Mouse (Mus musculus) embryonic facial prominence, embryonic 14.5 days (tissue): Measurements from ENCODE around the gene Itga4. TPM values are rescaled to one million over a fixed set of nuclear protein-coding genes. Genes with fewer than 3 reads are reported as not detected.

Experiments
- ATAC-seq: fragments of 200-750 bp; cut with Nextera tagmentation; 2 replicates; pipeline ENCODE4 v1.8.0; 2017; ENCODE audit warnings: low read depth, moderate number of reproducible peaks, moderate TSS enrichment
- DNase-seq: peaks from one replicate; pipeline ENCODE4 v3.0.0-alpha.2; 2015; ENCODE audit warnings: low spot score
- H3K27ac ChIP-seq: fragments of 300-500 bp; sonication (generic); replicated peaks from 2 replicates; pipeline ENCODE4 v1.5.1; 2014; ENCODE audit warnings: low read depth, mild to moderate bottlenecking, low read length, moderate library complexity
- H3K27me3 ChIP-seq: fragments of 300-500 bp; sonication (generic); replicated peaks from 2 replicates; pipeline ENCODE4 v1.6.1; 2014; ENCODE audit warnings: low read length; ENCODE audit not compliant: control insufficient read depth, insufficient read depth
- H3K36me3 ChIP-seq: fragments of 300-500 bp; sonication (generic); 2 replicates; pipeline ENCODE4 v1.6.1; 2014; ENCODE audit warnings: low read length, mixed read lengths; ENCODE audit not compliant: control insufficient read depth, insufficient read depth
- H3K4me1 ChIP-seq: fragments of 300-500 bp; sonication (generic); 2 replicates; pipeline ENCODE4 v1.6.1; 2014; ENCODE audit warnings: antibody characterized with exemption, low read length; ENCODE audit not compliant: control insufficient read depth, insufficient read depth
- H3K4me2 ChIP-seq: fragments of 300-500 bp; sonication (generic); 2 replicates; pipeline ENCODE4 v1.6.1; 2014; ENCODE audit warnings: low read depth, mild to moderate bottlenecking, low read length, moderate library complexity, mixed read lengths
- H3K4me3 ChIP-seq: fragments of 300-500 bp; sonication (generic); 2 replicates; pipeline ENCODE4 v1.5.1; 2014; ENCODE audit warnings: low read depth, mild to moderate bottlenecking, low read length
- H3K9ac ChIP-seq: fragments of 300-500 bp; sonication (generic); 2 replicates; pipeline ENCODE4 v1.6.1; 2014; ENCODE audit warnings: low read depth, mild to moderate bottlenecking, low read length, moderate library complexity, mixed read lengths
- H3K9me3 ChIP-seq: fragments of 300-500 bp; sonication (generic); 2 replicates; pipeline ENCODE4 v1.6.1; 2016; ENCODE audit warnings: low read length; ENCODE audit not compliant: control insufficient read depth
- WGBS: fragments of 180-500 bp; shearing (Covaris S2); extraction: QIAGEN DNeasy Blood & Tissue Kit; methylation state at CpG from one replicate; pipeline ENCODE4 v1.1.7; 2014; 5-methylcytosine and 5-hydroxymethylcytosine counted together
- polyA plus RNA-seq: library from polyadenylated mRNA; unstranded; fragments of >200 nt; fragmentation: Nextera tagmentation; extraction: Ambion mirVana; gene quantifications from 2 replicates; pipeline ENCODE4 v1.2.1, GENCODE M21; 2014

The Itga4 gene
- 14.1 TPM in 2 replicates for polyA plus RNA-seq

DNA sequence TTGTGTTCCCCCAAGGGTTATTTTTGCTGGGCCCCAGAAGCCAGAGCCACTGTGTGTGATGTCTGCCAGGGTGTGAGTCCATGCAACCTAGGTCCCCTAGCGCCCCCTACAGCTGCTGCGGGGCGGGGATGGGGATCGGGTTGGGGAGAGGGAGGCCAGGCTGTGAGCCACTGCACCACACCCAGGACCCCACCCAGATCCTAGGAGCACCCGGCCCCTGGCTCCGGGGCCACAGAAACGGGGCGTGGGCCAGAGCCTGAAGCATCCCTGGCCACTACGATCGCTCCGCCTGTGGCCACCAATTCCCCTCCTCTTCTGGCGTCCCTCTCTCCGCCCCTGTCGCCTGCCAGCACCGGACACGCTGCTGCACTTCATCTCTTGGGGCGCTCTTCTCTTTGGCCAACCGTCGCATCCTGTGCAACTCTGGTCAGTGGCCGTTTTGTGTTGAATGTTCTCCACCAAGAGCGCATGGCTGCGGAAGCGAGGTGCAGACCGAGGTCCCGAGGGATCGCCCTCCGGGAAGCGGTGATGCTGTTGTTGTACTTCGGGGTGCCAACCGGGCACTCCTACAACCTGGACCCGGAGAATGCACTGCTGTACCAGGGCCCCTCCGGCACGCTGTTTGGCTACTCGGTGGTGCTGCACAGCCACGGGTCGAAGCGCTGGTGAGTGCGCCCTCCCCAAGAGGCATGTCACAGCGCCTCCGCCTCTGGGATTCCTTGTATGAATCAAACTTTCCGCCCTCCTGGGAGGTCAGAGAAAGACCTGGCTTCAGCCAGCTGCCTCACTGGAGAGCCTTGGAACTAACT, at the start of gene Itga4:
Gene Itga4, plus strand, starts transcription at position 235 of the 809 bp plus-strand sequence.
- no peaks in the 10 kb centered on the region for H3K36me3 ChIP-seq
- 0% methylated on average over 33 of the region's 41 CpGs for whole genome bisulfite sequencing
- peak within 1 kb of the TSS; percentile 39 for H3K27ac ChIP-seq
- DNase-seq (peak; percentile 79), ATAC-seq (peak; percentile 86)
- H3K4me2 ChIP-seq = peak within 1 kb of the TSS; percentile 95
- H3K9me3 ChIP-seq = no peaks in the 10 kb centered on the region
- H3K9ac ChIP-seq = peak within 1 kb of the TSS; percentile 66
- peak within 1 kb of the TSS; percentile 53 for H3K4me3 ChIP-seq
- H3K4me1 ChIP-seq = peaks cover 15% of the 10 kb centered on the region
- H3K27me3 ChIP-seq = no peaks in the 10 kb centered on the region

DNA sequence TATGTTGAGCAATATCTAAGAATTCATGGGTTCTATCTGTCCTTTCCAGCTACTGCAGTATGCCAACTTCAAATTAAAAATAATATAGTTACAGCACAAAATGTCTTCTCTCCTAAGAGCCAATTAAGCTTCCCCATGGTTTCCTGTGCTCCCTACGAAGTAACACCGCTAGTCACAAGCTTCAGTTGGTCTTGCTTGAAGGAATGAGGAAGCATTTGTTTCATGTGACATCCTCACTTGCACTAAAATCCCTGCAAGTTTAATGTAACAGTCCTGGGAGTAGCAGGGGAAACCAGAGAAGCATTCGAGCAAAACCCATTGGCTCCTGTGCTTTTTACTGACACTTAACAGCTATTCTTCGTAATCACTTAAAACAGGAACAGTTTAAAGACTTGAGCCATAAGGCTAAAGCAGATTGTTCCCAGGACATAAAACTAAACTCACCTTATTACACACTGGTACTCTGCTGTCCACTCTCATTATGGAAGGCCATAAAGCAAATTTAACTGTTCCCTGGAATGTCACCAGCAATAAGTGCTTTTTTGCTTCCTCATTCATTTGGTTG, 49.0 kb upstream of the Itga4 start:
- DNase-seq = no peak
- H3K9ac ChIP-seq = no peak overlapping the region
- no peaks in the 10 kb centered on the region for H3K4me1 ChIP-seq
- H3K27ac ChIP-seq = no peak overlapping the region
- no peaks in the 10 kb centered on the region for H3K27me3 ChIP-seq
- H3K4me2 ChIP-seq = no peak overlapping the region
- ATAC-seq = no peak
- H3K9me3 ChIP-seq = no peaks in the 10 kb centered on the region
- 72% methylated on average over 4 of the region's 4 CpGs for WGBS
- no peak overlapping the region for H3K4me3 ChIP-seq
- H3K36me3 ChIP-seq = no peaks in the 10 kb centered on the region

DNA sequence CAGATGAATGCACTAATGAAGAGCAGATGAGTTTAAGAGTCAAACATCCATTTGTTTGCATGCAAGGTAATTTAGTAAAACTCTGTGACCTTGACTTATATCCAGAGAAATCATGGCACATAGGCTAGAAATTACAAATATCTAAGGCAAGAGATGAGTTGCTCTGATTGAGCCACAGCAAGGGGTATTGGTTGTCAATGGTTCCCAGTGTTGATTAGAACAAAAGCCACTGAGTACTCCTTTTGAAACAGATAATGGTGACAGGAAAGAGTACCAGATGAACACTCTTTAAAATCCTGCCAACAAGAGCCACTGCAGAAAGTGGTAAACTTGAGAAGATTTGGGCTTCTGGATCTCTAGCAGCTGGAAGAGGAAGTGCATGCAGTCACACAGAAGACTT, 40.2 kb upstream of the Itga4 start:
- no peak overlapping the region for H3K4me3 ChIP-seq
- H3K4me1 ChIP-seq = peaks cover 4% of the 10 kb centered on the region; the same call in 1 of the 2 replicates
- no peak overlapping the region for H3K4me2 ChIP-seq
- H3K27me3 ChIP-seq = no peaks in the 10 kb centered on the region
- ATAC-seq (no peak), DNase-seq (no peak)
- no peak overlapping the region for H3K9ac ChIP-seq
- no peak overlapping the region for H3K27ac ChIP-seq
- H3K9me3 ChIP-seq = no peaks in the 10 kb centered on the region
- H3K36me3 ChIP-seq = no peaks in the 10 kb centered on the region

DNA sequence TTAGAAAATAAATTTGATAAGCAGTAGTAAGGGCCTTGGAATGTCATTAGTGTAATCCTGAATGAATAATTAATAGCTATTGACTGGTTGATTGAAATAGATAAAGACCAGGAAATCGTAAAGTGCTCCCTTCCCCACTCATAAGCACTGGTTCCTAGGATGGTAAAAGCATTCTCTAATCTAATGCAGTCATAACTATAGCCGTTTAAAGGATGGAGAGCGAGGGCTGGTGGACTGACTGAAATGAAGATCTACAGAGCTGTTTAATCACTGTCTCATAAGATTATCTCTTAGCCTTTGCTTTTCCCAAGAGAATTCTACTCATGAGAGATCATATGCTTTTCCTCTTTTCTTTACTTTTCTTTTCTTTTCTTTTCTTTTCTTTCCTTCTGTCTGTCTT, 39.7 kb upstream of the Itga4 start:
- Histone ChIP-seq H3K4me1 (peaks cover 4% of the 10 kb centered on the region; the same call in 1 of the 2 replicates), H3K36me3 (no peaks in the 10 kb centered on the region), H3K4me2 (no peak overlapping the region), H3K27ac (no peak overlapping the region), H3K9me3 (no peaks in the 10 kb centered on the region), H3K9ac (no peak overlapping the region), H3K4me3 (no peak overlapping the region), H3K27me3 (no peaks in the 10 kb centered on the region)
- ATAC-seq (no peak), DNase-seq (no peak)
- 66% methylated on average over 3 of the region's 3 CpGs for WGBS

DNA sequence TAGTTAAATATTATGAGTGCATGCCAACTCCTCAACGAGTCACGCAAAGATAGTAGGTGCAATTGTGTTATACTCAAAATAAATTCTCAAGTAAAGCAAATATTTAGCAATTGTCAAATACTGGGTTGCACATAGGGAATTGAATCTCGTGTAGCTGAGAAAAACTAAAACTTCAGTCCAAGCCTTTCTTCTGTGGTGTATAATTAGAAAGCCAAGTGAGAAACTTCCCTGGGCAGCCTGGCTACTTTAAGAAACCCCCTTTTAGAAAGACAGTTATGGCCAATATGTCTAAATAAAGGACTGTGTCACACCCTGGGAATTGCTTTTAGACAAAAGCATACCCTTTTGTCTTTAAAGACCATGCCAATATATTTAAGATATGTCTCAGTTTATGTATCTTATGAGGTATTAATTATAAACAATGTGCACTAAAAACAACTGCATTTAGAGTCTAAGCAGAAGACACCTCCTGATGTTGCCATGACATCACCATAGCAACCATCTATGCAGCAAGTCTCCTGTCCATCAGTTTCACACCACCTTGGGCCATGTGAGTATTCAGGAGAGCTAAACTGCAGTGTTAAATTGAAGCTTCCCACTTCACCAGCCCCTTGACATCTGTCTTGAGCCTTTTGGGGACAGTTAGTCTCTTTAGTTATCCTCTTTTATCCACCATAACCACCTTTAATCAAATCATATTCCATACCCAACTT, 30.4 kb upstream of the Itga4 start:
- no peaks in the 10 kb centered on the region for H3K27me3 ChIP-seq
- H3K4me2 ChIP-seq = no peak overlapping the region
- DNase-seq = no peak
- H3K4me3 ChIP-seq = no peak overlapping the region
- no peak overlapping the region for H3K9ac ChIP-seq
- no peaks in the 10 kb centered on the region for H3K36me3 ChIP-seq
- no peak overlapping the region for H3K27ac ChIP-seq
- no peaks in the 10 kb centered on the region for H3K4me1 ChIP-seq
- WGBS = 72% methylated on average over 3 of the region's 3 CpGs
- ATAC-seq = no peak
- no peaks in the 10 kb centered on the region for H3K9me3 ChIP-seq

DNA sequence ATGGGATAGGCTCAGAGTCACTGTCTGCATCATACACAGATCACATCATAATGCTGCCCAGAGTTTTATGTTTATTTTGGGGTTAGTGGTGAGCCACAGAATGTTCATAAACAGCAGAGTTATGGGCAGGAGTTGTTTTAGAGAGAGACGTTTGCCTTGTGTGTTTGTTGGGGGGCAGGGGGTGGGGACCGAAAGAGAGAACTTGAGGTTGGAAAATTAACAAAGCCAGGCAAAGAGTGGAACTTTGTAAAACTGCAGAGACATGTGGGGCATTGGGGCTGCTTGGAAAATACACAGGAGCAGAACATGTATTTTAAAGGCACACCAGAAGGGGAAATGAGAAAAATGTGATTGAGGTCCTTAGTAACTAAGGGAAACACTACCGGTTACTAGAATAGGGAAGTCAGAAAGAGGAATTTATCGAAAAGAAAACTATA, 27.4 kb upstream of the Itga4 start:
- Histone ChIP-seq H3K4me3 (no peak overlapping the region), H3K9ac (no peak overlapping the region), H3K27ac (no peak overlapping the region), H3K27me3 (no peaks in the 10 kb centered on the region), H3K36me3 (no peaks in the 10 kb centered on the region), H3K4me1 (no peaks in the 10 kb centered on the region), H3K4me2 (no peak overlapping the region), H3K9me3 (no peaks in the 10 kb centered on the region)
- WGBS = 65% methylated on average over 4 of the region's 4 CpGs
- ATAC-seq (no peak), DNase-seq (no peak)

DNA sequence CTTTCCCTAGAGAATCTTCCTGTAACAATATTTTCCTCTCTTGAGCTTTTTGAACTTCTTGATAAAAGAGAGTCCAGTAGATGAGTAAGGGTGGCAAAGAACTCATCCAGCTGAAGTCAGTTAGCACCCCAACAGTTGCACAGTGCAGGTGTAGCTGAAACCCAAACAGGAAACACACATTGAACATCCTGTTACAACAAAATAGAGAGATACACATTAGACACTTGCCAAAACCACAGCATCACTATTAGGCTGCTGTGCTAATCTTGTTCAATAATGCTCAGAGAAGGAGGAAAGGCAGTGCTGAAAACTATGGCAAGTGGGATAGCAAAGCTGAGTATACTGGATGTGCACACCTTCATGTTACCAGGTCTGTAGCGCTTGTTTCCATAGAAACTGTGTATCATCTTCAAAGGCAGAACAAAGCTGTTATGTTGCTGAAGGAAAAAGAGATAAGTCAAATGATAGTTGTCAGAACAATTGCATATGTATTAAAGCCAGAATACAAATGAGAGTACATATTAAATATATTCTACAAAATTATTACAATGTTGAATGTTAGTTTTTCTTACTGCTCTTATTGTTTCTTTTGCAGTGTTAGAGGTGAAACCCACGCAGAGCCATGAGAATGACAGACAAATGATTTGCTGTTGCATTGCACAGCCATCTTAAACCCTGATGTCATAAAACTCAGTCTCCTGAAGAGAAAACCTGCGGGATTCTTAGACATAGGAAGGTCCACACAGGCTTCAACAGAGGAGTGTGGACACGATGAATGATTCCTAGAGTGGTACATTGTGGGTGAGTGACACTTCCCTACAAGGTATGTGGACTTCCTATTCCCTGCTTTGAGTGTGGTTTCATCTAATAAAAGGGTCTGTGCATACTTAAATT, 23.9 kb upstream of the Itga4 start:
- Histone ChIP-seq H3K36me3 (no peaks in the 10 kb centered on the region), H3K27me3 (no peaks in the 10 kb centered on the region), H3K9me3 (no peaks in the 10 kb centered on the region), H3K9ac (no peak overlapping the region), H3K27ac (no peak overlapping the region), H3K4me2 (no peak overlapping the region), H3K4me3 (no peak overlapping the region), H3K4me1 (no peaks in the 10 kb centered on the region)
- WGBS = 75% methylated on average over 4 of the region's 4 CpGs
- DNase-seq (no peak), ATAC-seq (no peak)
